Mouse (Mus musculus) B cell, adult 2 months (primary cell): ENCODE data around the gene N4bp2.
"Not testable (repeated sequence)": the region's sequence is repeated elsewhere in the genome, so short reads cannot be mapped to it uniquely, and the experiment has no call there.

Source experiments
- DNase-seq, 2 experiments: peaks; one replicate each; pipeline ENCODE4 v3.0.0; 2022

The N4bp2 gene

GRCm38 (mm10) chr5:65763088-65763915, at the start of gene N4bp2:
Gene N4bp2, plus strand, starts transcription at chr5:65763521.
- peak; percentile 76 to 78 for DNase-seq

GRCm38 (mm10) chr5:65715084-65715483, 48.2 kb upstream of the N4bp2 start:
- no peak for DNase-seq

GRCm38 (mm10) chr5:65717063-65717902, 46.0 kb upstream of the N4bp2 start:
- no peak for DNase-seq

GRCm38 (mm10) chr5:65717903-65718211, 45.5 kb upstream of the N4bp2 start:
- DNase-seq, result not testable (repeated sequence)

GRCm38 (mm10) chr5:65718368-65718767, 45.0 kb upstream of the N4bp2 start:
- no peak for DNase-seq

- peak; percentile 87 to 90 for DNase-seq
Measured at GRCm38 (mm10) chr5:65724311-65725054, 38.8 kb upstream of the N4bp2 start.

- DNase-seq, result no peak
Measured at GRCm38 (mm10) chr5:65731173-65732007, 31.9 kb upstream of the N4bp2 start.

GRCm38 (mm10) chr5:65735601-65736000, 27.7 kb upstream of the N4bp2 start:
- DNase-seq, result no peak

GRCm38 (mm10) chr5:65739366-65739765, 24.0 kb upstream of the N4bp2 start:
- no peak for DNase-seq

- DNase-seq, result no peak
Measured at GRCm38 (mm10) chr5:65746908-65747307, 16.4 kb upstream of the N4bp2 start.

GRCm38 (mm10) chr5:65748386-65748785, 14.9 kb upstream of the N4bp2 start:
- DNase-seq, result no peak

- DNase-seq, result no peak
Measured at GRCm38 (mm10) chr5:65748880-65749279, 14.4 kb upstream of the N4bp2 start.

- DNase-seq, result no peak
Measured at GRCm38 (mm10) chr5:65752021-65752420, 11.3 kb upstream of the N4bp2 start.

GRCm38 (mm10) chr5:65755859-65756258, 7.5 kb upstream of the N4bp2 start:
- DNase-seq, result no peak

GRCm38 (mm10) chr5:65757110-65757509, 6.2 kb upstream of the N4bp2 start:
- DNase-seq, result no peak

- no peak for DNase-seq
Measured at GRCm38 (mm10) chr5:65760041-65760440, 3.3 kb upstream of the N4bp2 start.

- no peak for DNase-seq
Measured at GRCm38 (mm10) chr5:65760599-65760998, 2.7 kb upstream of the N4bp2 start.

- no peak for DNase-seq
Measured at GRCm38 (mm10) chr5:65761020-65761419, 2.3 kb upstream of the N4bp2 start.

- DNase-seq, result no peak
Measured at GRCm38 (mm10) chr5:65761921-65762320, 1.4 kb upstream of the N4bp2 start.

- DNase-seq, result no peak
Measured at GRCm38 (mm10) chr5:65762686-65763085, 635 bp upstream of the N4bp2 start.

GRCm38 (mm10) chr5:65763916-65764785, 830 bp downstream of the N4bp2 start:
- DNase-seq, result peak; percentile 70 to 73
